Mouse (Mus musculus): ENCODE data around the gene Anxa6. TPM values are rescaled to one million over a fixed set of nuclear protein-coding genes. Genes with fewer than 3 reads are reported as not detected.

Gene Anxa6
- total RNA-seq, 1 experiment from 2014 or later: 177 TPM

DNA sequence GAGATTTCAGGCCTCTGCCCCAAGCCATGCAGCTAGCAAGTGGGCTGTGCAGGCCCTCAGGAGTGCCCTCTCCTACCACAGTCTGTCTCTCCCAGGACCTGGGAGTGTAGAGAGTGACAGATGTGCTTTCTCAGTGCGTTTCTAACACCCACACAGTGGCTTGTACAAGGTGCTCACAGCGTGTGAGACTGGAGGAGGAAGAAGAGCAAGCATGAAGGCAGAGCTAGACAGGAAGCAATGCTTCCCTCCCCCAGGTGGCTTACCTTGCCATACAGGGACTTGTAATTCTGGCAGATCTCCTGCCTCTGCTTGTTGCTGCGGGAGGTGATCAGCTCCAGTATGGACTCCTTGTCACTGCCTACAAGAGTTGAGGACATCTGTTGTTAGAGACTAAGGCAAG lies 21.8 kb downstream of the Anxa6 start:
- no peak for ATAC-seq (ENCODE audit: extremely low read depth, insufficient number of reproducible peaks, low FRiP score, poor library complexity, severe bottlenecking)

DNA sequence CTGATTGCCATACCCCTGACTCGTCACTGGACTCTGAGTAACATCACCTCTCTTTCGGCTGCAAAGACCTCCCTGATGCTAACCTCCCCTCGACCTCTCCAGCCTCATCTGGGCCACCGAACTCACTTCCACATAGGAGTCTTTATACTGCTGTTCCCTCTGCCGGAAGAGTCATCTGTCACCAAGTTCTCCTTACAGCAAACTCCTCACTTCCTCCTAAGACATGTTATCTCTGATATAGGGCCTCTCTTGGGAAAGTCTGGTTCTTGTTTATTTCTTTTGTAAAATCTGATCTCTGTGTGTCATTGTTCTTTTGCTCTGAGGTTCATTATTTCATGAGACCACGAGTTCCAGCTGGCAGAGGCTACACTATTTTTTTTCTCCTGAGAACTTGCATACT lies 25.0 kb downstream of the Anxa6 start:
- ATAC-seq (ENCODE audit: extremely low read depth, insufficient number of reproducible peaks, low FRiP score, poor library complexity, severe bottlenecking): no peak

DNA sequence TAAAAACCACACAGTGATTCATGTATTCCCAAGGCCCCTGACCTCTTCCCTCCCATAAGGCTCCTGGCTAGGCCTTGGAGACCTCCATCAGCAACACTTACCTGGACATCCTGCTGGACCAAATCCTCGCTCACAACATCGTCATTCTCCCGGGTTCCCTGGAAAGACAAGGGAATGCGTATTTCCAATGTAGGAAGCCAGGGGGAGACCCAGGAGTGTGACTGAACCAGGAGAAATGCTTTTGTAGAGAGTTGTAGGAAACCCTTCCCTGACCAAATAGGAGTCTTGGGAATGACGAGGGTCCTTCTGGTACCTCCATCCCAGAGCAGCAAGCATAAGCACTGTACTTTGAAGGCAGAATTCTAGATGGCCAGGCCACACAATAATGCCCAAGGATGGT lies 27.6 kb downstream of the Anxa6 start:
- ATAC-seq (ENCODE audit: extremely low read depth, insufficient number of reproducible peaks, low FRiP score, poor library complexity, severe bottlenecking): no peak

DNA sequence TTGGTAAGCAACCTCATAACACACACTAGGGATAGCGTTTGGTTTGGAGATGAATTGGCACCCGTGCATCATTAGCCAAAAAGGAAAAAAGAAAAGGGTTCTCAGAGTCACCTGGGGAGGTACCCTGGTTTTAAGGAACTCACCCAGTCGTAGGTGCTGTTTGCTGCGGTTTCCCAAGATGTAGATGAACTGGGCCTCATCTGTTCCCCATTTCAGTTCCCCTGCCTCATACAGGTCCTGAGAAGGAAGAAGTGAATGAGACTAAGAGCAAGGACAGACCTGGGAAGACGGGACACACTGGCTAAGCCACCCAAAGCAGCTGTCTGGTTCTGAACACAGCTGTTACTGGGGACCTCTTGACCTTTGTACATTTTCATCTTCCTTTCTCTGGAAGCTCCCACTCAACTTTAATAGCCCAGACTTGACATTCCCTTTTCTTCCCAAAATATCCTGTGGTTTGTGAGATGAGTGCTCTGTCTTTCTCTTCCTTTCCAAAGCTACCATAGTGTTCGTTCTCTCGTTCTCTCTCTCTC lies 28.2 kb downstream of the Anxa6 start:
- peak; percentile 54; the same call in 1 of the 2 replicates for ATAC-seq (ENCODE audit: extremely low read depth, insufficient number of reproducible peaks, low FRiP score, poor library complexity, severe bottlenecking)

DNA sequence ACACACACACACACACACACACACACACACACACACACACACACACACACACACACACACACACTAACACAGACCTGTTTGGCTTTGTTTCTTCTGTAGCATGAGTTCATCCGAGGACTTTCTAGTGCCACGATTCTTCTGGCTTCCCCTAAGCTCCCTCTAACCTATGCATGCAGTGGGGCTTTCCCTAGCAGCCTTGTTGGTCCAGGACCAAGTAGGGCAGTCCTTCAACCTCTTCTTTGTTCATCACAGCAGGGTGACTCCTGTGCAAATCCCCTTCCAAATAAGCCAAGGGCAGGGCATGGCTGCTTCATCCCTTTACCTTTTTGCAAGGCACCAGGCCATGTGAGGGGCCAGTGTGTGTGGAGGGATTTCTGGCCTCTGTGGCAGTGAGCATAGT lies 34.5 kb downstream of the Anxa6 start:
- ATAC-seq (ENCODE audit: extremely low read depth, insufficient number of reproducible peaks, low FRiP score, poor library complexity, severe bottlenecking): no peak

DNA sequence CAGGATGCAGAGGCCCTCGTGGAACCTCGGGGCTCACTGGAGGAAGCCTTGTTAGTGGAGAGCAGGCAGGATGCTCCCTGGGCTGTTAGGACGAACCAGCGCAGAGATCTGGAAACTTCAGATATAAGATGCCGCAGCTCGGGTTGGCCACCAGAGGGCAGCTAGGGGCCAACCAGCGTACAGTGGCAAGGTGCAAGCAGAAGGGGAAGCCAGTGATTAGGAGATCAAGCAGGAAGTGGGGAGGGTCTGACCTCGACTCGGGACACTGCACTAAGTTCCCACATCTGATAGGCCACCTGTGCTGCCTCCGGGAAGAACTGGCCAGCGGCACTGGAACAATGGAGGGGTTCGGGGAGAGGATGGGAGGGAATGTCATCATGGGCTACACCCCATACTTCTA lies 35.0 kb downstream of the Anxa6 start:
- peak; percentile 94 for ATAC-seq (ENCODE audit: extremely low read depth, insufficient number of reproducible peaks, low FRiP score, poor library complexity, severe bottlenecking)

DNA sequence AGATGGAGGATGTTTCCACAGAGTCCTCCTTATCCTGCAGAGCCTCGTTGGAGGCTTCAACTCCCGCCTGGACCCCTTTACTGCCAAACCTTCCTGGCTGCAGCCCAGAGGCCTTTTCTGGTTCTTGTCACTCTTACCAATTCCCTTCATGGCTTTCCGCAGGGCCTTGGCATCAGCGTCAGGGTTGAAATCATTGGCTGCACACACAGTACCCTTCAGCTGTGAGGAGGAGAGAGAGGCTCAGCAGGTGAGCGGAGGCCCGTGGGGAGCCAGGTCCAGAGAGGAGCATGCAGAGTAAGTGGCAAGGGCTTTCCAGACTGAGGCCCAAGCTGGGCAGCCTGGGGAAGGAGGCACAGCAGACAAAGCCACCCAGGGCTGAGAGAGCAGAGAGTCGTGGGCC lies 37.1 kb downstream of the Anxa6 start:
- ATAC-seq (ENCODE audit: extremely low read depth, insufficient number of reproducible peaks, low FRiP score, poor library complexity, severe bottlenecking): no peak

DNA sequence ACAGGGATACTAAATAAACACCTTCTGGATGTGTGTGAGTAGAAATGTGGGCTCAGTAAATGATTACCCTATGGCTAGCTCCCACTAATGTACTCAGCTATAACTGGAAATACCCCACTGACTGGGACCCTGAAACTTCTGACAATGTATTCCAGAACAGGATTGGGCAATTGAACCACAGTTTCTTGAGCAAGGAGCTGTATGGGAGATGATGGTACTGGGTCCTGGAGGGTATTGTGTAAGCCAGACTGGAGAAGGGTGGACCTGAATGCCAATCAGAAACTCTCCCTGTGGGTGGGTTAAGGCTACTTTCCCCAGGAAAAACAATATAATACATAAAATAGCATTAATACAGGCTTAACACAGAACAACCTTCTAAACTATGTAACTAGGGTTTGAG lies 43.3 kb downstream of the Anxa6 start:
- ATAC-seq (ENCODE audit: extremely low read depth, insufficient number of reproducible peaks, low FRiP score, poor library complexity, severe bottlenecking): no peak

DNA sequence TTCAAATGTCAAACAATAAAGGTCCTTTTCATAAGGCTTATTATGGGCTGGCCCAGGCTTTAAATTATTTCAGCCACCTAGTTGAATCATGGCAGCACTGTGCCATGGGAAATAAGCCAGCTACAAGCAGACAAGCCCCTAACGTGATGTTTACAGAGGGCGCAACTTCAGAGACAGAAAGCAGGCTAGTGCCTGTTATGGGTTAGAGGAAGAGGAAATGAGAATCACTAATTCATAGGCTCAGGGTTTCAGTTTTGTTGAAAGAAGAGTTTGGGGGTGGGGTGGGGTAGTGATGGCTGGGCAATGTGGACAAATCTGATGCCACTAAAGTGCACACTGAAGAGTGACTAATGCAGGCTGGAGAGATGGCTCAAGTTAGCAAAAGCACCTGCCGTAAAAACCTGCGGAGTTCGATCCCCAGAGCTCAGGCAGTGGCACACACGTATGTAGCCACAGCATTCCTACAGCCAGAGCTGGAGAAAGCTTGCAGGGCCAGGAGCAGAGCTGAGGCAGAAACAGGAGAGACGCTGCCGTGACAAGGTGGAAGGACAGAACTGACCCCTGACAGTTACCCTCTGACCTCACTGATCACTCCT lies 44.4 kb downstream of the Anxa6 start:
- no peak for ATAC-seq (ENCODE audit: extremely low read depth, insufficient number of reproducible peaks, low FRiP score, poor library complexity, severe bottlenecking)

DNA sequence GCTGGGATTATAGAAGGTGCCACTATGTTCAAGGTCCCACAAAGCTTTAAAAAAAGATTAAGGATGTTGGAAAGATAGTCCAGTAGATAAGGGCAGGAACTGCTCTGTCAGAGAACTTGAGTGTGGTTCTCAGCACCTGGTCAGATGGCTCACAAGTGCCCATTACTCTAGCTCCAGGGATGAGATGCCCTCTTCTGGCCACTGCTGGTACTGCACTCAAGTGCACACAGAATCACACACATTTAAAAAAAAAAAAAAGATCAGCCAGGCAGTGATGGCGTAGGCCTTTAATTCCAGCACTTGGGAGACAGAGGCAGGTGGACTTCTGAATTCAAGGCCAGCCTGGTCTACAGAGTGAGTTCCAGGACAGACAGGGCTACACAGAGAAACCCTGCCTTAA lies 45.3 kb downstream of the Anxa6 start:
- peak; percentile 47 for ATAC-seq (ENCODE audit: extremely low read depth, insufficient number of reproducible peaks, low FRiP score, poor library complexity, severe bottlenecking)

DNA sequence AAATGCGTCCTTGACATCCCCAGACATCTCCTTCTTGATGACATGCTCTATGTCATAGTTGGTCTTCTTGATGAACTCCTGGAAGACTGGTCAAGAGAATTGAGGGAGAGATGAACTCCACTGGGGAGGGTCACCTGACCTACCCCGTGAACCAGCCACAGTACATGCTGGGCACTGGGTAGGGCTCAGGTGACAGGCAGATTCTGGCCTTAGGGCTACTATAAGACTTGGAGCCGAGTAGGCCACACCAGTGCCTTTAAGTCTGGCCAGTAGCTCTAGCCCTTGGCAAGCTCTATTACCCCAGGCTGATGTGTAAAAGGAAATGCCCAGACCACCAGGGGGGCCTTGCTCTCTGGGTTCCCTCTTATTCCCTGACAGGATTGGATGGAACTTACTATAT lies 48.2 kb downstream of the Anxa6 start:
- no peak for ATAC-seq (ENCODE audit: extremely low read depth, insufficient number of reproducible peaks, low FRiP score, poor library complexity, severe bottlenecking)

DNA sequence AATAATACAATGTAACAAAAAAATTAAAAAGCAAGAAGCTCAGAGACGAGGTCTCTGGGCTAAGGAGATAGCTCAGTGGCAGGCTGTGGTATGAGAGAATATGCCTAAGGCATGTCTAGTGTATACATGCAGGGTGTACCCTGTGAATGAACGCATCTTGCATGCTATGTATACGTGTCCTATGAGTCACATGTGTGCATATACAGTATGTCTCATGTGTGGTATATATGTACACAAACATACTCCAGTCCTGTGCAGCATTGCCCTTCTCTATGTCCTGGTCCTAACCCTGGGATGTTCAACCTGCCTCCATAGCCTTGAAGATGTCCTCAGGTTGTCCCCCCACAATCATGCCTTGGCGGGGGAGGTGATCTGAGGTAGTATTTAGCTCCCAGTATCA lies 48.7 kb downstream of the Anxa6 start:
- ATAC-seq (ENCODE audit: extremely low read depth, insufficient number of reproducible peaks, low FRiP score, poor library complexity, severe bottlenecking): no peak

DNA sequence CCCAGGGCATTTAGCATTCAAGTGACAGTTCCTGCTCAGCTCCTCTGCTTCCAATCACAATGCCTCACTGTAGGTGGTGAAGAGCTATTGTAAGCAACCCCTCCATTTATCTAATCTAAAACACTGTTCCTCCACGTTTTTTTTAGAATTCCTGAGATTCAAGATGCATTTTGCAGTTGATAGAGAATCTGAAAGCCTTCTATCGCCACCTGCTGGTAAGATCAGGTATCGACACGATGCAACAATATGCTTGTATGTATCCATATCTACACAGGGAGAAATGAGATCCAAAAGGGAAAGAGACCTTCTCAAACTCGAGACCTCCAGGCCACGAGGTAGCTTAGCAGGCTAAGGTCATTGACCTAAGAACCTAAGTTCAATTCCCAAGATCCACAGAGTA lies 49.2 kb downstream of the Anxa6 start:
- no peak; the same call in 1 of the 2 replicates for ATAC-seq (ENCODE audit: extremely low read depth, insufficient number of reproducible peaks, low FRiP score, poor library complexity, severe bottlenecking)

DNA sequence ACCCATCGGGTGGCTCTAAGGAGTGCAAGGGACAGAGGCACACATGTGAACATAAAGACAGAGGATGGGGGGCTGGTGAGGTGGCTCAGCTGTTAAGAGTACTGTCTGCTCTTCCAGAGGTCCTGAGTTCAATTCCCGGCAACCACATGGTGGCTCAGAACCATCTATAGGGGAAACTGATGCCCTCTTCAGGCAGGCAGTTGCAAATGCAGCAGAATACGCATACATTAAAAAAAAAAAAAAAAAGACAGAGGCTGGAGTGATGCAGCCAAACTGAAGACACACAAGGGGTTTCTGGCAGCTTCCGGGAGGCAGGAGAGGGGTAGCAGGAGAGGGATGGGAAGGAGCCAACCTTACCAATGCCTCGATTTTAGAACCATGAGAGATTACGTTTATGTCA lies 50.7 kb downstream of the Anxa6 start:
- no peak for ATAC-seq (ENCODE audit: extremely low read depth, insufficient number of reproducible peaks, low FRiP score, poor library complexity, severe bottlenecking)

DNA sequence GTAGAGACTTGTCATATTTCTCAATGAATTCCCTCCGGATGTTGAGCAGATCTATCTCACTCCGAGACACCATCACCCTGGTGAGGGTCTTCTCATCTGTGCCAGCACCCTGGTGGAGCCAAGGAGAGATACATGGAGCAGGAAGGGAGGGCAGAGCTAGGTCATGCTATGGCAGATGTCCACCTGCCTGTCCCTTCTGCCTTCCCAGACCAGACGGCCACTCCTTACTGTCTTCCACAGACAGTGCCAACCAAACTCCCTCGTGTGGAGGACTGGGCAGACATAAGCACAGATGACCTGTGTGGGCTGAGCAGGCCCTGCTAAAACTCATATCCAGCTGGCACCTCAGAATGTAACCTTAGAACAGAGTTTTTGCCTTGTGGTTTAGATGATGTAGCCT lies 51.6 kb downstream of the Anxa6 start:
- no peak for ATAC-seq (ENCODE audit: extremely low read depth, insufficient number of reproducible peaks, low FRiP score, poor library complexity, severe bottlenecking)

DNA sequence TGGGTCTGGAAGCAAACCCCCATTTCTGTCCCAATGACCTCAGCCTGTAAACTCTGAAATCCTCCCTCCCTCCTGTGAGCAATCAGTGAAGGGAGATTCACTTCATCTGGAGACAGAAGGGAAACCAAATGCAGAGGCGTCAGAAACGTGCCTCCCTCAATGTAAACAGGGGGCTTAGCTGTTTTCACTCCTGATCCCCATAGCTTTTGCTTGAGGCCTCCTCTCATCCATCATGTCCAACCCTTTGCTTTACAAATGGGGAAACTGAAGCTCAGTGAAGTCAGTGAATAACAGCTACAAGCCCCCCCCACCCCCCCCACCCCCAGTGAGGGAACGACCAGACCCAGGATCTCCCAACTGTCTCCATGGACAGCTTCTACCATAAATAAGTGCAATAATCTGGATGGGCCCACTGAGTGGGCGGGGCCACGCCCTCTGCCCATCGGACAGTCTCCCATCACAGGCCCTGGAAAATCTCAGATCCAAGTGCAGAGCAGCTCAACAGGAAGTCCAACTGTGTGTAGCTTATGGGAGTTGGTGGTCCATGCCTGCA lies 55.8 kb downstream of the Anxa6 start:
- ATAC-seq (ENCODE audit: extremely low read depth, insufficient number of reproducible peaks, low FRiP score, poor library complexity, severe bottlenecking): no peak

DNA sequence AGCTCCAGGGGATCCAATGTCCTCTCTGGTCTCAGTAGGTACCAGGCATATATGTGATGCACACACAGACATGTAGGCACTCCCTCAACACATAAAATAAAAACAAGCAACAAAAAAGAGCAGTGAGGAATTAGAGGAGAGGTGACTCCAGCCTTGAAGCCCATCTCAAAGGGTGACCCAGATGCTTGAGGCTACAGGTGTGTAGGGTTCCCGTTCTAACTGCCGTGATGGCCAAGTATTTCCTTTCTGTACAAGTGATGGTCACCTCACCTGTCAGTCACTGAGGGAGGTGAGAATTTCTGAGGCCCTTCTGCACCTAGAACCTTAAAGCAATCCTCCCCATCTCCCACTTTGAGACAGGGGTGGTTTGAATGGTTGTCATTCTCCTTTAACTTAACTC lies 56.9 kb downstream of the Anxa6 start:
- no peak for ATAC-seq (ENCODE audit: extremely low read depth, insufficient number of reproducible peaks, low FRiP score, poor library complexity, severe bottlenecking)

DNA sequence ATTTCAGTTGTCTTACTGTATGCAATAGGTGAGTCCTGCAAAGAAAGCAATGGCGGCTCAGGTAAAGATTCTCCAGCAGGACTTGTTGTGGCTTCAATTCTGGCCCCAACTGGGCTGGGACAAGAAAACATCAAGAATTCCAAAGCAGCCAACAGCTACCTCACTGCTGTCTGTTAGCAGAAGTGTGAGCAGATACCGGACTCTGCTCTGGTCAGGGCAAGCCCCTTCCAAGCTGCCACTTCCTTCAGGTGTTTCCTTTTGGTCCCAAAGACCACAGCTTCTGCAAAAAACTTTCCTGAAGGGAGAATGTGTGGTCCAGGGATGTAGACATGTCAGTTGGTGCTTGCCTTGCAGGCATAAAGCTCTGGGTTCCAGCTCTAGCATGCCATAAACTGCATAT lies 57.5 kb downstream of the Anxa6 start:
- ATAC-seq (ENCODE audit: extremely low read depth, insufficient number of reproducible peaks, low FRiP score, poor library complexity, severe bottlenecking): no peak

DNA sequence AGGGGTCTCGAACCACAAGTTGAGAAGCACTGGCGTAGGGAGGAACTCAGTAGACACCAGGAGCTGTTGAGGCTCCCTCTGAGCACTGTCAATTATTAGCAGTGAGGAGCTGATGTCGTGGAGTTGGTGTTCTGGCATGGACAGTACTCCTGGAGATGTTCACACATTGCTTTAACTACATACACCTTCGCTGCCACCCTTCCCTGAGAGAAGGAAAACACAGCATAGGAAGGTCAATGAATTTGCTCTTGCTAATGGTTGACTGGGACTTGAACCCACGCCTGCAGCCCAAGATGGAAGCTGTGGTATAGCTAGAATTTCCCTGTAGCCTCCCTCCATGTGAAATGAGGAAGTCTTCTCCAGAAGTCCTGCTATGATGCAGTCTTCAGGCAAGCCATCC lies 57.9 kb downstream of the Anxa6 start:
- no peak for ATAC-seq (ENCODE audit: extremely low read depth, insufficient number of reproducible peaks, low FRiP score, poor library complexity, severe bottlenecking)

DNA sequence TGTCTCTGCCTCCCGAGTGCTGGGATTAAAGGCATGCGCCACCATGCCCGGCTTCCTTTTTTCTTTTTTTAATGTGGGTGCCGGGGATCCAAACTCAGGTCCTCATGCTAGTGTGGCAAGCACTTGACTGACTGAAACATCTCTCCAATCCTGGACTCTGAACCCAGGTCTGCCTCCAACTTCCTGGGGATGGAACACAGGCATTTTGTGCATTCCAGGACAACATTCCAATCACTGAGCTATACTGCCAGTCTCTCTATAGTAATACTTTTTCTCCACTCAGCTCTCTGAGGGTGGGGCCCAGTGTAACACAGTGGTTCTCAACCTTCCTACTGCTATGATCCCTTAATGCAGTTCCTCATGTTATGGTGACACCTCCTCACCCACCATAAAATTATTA lies 58.6 kb downstream of the Anxa6 start:
- ATAC-seq (ENCODE audit: extremely low read depth, insufficient number of reproducible peaks, low FRiP score, poor library complexity, severe bottlenecking): no peak
